Mouse (Mus musculus) erythroblast, embryonic 14.5 days (primary cell): ENCODE data around the gene Slc35b2.

Experiments used
- GATA1 ChIP-seq: IDR thresholded peaks from 2 replicates; pipeline ENCODE4 v1.6.1; 2012; ENCODE audit warnings: low read length, inconsistent platforms, mixed read lengths
- TAL1 ChIP-seq: IDR thresholded peaks from 3 replicates; pipeline ENCODE4 v1.6.1; 2012; ENCODE audit warnings: low read length, inconsistent platforms, mixed read lengths

- TF ChIP-seq GATA1: no peak
- no peak for TF ChIP-seq TAL1
These were observed 28.3 kb downstream of the Slc35b2 start for GRCm38 (mm10) chr17:45591701-45592605.
